Mouse (Mus musculus) lung, postnatal 0 days (tissue): ENCODE results near the gene Set.

Source experiments
- CTCF ChIP-seq: IDR thresholded peaks from 2 replicates; pipeline ENCODE4 v1.5.1; 2016; ENCODE audit warnings: antibody characterized with exemption, mild to moderate bottlenecking
- EP300 ChIP-seq: IDR thresholded peaks from 2 replicates; pipeline ENCODE4 v1.6.1; 2016; ENCODE audit warnings: antibody characterized with exemption, mild to moderate bottlenecking, control low read depth

GRCm38 (mm10) chr2:30076439-30076838, 19.3 kb downstream of the Set start:
- TF ChIP-seq CTCF = no peak
- TF ChIP-seq EP300 = no peak
